Mouse (Mus musculus): Measurements from ENCODE around the gene Wsb2. TPM values are rescaled to one million over a fixed set of nuclear protein-coding genes. Genes with fewer than 3 reads are reported as not detected.

The Wsb2 gene
- 88.9 and 98.0 TPM in 2 replicates for polyA plus RNA-seq (2014; fragmentation: Nextera tagmentation; extraction: Ambion mirVana)

GRCm38 (mm10) chr5:117357129-117357477 lies at the start of gene Wsb2:
Gene Wsb2 (plus strand): TSS chr5:117357304.
- WGBS: 0% methylated on average over 1 of the region's 54 CpGs
- peak within 1 kb of the TSS; percentile 86 for H3K4me2 ChIP-seq (replicated peaks; ENCODE audit: low read depth, low read length)
- H3K4me1 ChIP-seq (replicated peaks; ENCODE audit: control insufficient read depth, insufficient read depth, low read length): peaks cover 2% of the 10 kb centered on the region; the same call in 1 of the 2 replicates
- ATAC-seq (ENCODE audit: low FRiP score) (peak; percentile 80), DNase-seq (ENCODE audit: low spot score) (peak; percentile 81)
- H3K27me3 ChIP-seq (ENCODE audit: control insufficient read depth, insufficient read depth, low read length): no peaks in the 10 kb centered on the region
- H3K36me3 ChIP-seq (ENCODE audit: control insufficient read depth, insufficient read depth, low read length): no peaks in the 10 kb centered on the region
- peak within 1 kb of the TSS; percentile 93 for H3K4me3 ChIP-seq (ENCODE audit: low read depth, low read length)
- H3K9me3 ChIP-seq (ENCODE audit: control insufficient read depth, low read length): no peaks in the 10 kb centered on the region
- peak within 1 kb of the TSS; percentile 93 for H3K27ac ChIP-seq (ENCODE audit: low read depth, low read length)
- peak within 1 kb of the TSS; percentile 94 for H3K9ac ChIP-seq (ENCODE audit: low read depth, low read length)

GRCm38 (mm10) chr5:117307699-117308098 lies 49.4 kb upstream of the Wsb2 start:
- peak; percentile 76 for DNase-seq (ENCODE audit: low spot score)

DNA sequence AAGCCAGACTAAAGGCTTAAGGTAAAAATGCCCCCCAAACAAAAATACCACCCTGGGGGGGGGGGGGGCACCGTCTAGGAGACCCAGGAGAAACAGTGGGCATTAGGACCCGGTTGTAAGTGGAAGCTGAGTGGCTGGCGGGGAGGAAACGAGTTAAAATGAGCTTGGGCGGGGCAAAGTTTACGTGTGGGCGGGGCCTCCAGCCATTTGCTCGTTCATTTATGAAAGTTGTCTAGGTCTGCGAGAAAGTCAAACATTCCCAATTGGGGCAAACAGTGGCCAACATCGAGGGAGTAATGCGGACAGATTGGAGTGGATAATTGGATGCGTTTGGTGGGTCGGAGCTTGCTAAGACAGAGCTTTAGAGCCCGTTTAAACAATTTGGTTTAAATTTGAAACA lies 43.7 kb upstream of the Wsb2 start:
- Histone ChIP-seq H3K4me3 (ENCODE audit: low read depth, low read length) (no peak overlapping the region), H3K9ac (ENCODE audit: low read depth, low read length) (no peak overlapping the region), H3K27ac (ENCODE audit: low read depth, low read length) (no peak overlapping the region), H3K36me3 (ENCODE audit: control insufficient read depth, insufficient read depth, low read length) (no peaks in the 10 kb centered on the region), H3K4me2 (replicated peaks; ENCODE audit: low read depth, low read length) (0 out of 2 replicates have a peak overlapping the region, but pooled peaks have one; percentile 2), H3K27me3 (ENCODE audit: control insufficient read depth, insufficient read depth, low read length) (peaks cover 4% of the 10 kb centered on the region; the same call in 1 of the 2 replicates), H3K9me3 (ENCODE audit: control insufficient read depth, low read length) (no peaks in the 10 kb centered on the region), H3K4me1 (replicated peaks; ENCODE audit: control insufficient read depth, insufficient read depth, low read length) (no peaks in the 10 kb centered on the region)
- WGBS: 28% methylated on average over 13 of the region's 14 CpGs
- DNase-seq (ENCODE audit: low spot score) (peak; percentile 46), ATAC-seq (ENCODE audit: low FRiP score) (no peak)

More at GRCm38 (mm10) chr5:117307699-117308098, 49.4 kb upstream of the Wsb2 start:
- Histone ChIP-seq H3K36me3 (ENCODE audit: control insufficient read depth, insufficient read depth, low read length) (no peaks in the 10 kb centered on the region), H3K4me2 (replicated peaks; ENCODE audit: low read depth, low read length) (no peak overlapping the region), H3K9ac (ENCODE audit: low read depth, low read length) (no peak overlapping the region), H3K4me3 (ENCODE audit: low read depth, low read length) (no peak overlapping the region), H3K27me3 (ENCODE audit: control insufficient read depth, insufficient read depth, low read length) (no peaks in the 10 kb centered on the region), H3K4me1 (replicated peaks; ENCODE audit: control insufficient read depth, insufficient read depth, low read length) (no peaks in the 10 kb centered on the region), H3K27ac (ENCODE audit: low read depth, low read length) (no peak overlapping the region), H3K9me3 (ENCODE audit: control insufficient read depth, low read length) (no peaks in the 10 kb centered on the region)
- no peak for ATAC-seq (ENCODE audit: low FRiP score)
- WGBS: 45% methylated on average over 11 of the region's 11 CpGs

GRCm38 (mm10) chr5:117313909-117314308 lies 43.2 kb upstream of the Wsb2 start:
- Histone ChIP-seq H3K4me2 (replicated peaks; ENCODE audit: low read depth, low read length) (0 out of 2 replicates have a peak overlapping the region, but pooled peaks have one; percentile 2), H3K27ac (ENCODE audit: low read depth, low read length) (no peak overlapping the region), H3K9me3 (ENCODE audit: control insufficient read depth, low read length) (no peaks in the 10 kb centered on the region), H3K4me3 (ENCODE audit: low read depth, low read length) (no peak overlapping the region), H3K9ac (ENCODE audit: low read depth, low read length) (no peak overlapping the region), H3K4me1 (replicated peaks; ENCODE audit: control insufficient read depth, insufficient read depth, low read length) (no peaks in the 10 kb centered on the region), H3K27me3 (ENCODE audit: control insufficient read depth, insufficient read depth, low read length) (peaks cover 4% of the 10 kb centered on the region; the same call in 1 of the 2 replicates), H3K36me3 (ENCODE audit: control insufficient read depth, insufficient read depth, low read length) (no peaks in the 10 kb centered on the region)
- no peak for ATAC-seq (ENCODE audit: low FRiP score)
- DNase-seq (ENCODE audit: low spot score): no peak
- 38% methylated on average over 10 of the region's 10 CpGs for WGBS

DNA sequence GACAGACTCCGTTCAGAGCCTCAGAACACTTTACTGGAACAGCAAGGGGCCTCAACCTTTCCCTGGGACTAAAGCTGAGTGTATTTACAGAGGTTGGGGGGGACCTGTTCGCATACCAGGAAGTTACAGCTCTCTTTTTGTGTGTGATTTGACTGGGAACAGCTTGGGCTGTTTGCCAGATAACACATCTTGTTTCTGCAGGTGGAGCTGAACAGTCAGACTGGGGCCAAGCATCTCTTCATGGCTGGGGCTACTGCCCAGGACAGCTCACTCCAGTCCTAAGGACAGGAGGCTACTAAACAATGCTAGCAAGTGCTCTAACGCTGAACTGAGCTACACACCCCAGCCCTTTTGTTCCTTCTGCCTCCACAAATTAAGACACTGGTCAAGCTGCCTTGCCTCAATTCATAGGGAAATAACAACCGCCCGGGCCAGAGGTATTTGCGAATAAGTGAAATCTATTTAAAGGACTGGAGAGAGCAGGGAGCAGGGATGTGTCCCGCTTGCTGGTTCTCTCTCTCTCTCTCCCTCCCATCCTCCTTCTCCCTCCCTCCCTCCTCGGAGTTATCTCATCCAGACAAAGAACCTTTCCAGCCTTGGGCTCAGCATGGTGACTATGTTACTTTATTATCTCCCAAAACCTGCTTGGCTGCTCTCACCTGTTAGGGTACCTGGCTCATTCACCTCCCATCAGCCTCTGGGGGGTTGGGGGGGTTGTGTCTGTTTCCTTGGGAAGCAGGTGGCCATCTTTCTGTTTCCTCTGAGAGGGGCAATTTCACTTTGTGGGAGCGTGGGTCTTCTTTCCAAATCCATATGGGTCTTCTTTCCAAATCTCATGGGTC lies 42.3 kb upstream of the Wsb2 start:
- no peak overlapping the region for H3K27ac ChIP-seq (ENCODE audit: low read depth, low read length)
- 13% methylated on average over 9 of the region's 9 CpGs for WGBS
- H3K4me3 ChIP-seq (ENCODE audit: low read depth, low read length): no peak overlapping the region
- ATAC-seq (ENCODE audit: low FRiP score) (no peak), DNase-seq (ENCODE audit: low spot score) (peak; percentile 33)
- H3K27me3 ChIP-seq (ENCODE audit: control insufficient read depth, insufficient read depth, low read length): peaks cover 6% of the 10 kb centered on the region; the same call in 1 of the 2 replicates
- H3K4me2 ChIP-seq (replicated peaks; ENCODE audit: low read depth, low read length): no peak overlapping the region
- no peak overlapping the region for H3K9ac ChIP-seq (ENCODE audit: low read depth, low read length)
- no peaks in the 10 kb centered on the region for H3K36me3 ChIP-seq (ENCODE audit: control insufficient read depth, insufficient read depth, low read length)
- no peaks in the 10 kb centered on the region; the same call in 1 of the 2 replicates for H3K4me1 ChIP-seq (replicated peaks; ENCODE audit: control insufficient read depth, insufficient read depth, low read length)
- H3K9me3 ChIP-seq (ENCODE audit: control insufficient read depth, low read length): no peaks in the 10 kb centered on the region

- peaks cover 14% of the 10 kb centered on the region; the same call in 1 of the 2 replicates for H3K27me3 ChIP-seq (ENCODE audit: control insufficient read depth, insufficient read depth, low read length)
Measured at GRCm38 (mm10) chr5:117318741-117319629, 38.1 kb upstream of the Wsb2 start, which contains the start of gene Vsig10. Gene Vsig10 (plus strand): TSS chr5:117319083.

DNA sequence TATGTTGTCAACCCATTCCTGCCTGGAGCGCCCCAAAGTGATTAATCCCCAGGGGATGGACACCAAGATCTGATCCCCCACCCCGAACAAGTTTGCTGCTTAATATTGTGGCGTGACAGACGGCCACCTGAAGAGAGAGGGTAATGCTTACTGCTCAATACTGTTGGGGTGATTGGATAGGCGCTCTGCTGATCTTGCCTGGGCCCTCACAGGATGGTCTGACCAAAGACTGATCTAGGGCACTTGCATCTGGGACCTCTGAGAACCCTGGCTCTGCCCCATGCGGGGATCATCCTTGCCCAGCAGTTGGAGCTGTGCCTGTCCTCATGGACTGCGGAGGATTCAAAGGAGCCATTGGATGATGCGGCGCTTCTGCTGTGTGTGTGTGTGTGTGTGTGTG lies 33.4 kb upstream of the Wsb2 start:
- no peak overlapping the region for H3K27ac ChIP-seq (ENCODE audit: low read depth, low read length)
- WGBS: 80% methylated on average over 9 of the region's 9 CpGs

More at GRCm38 (mm10) chr5:117318741-117319629, 38.1 kb upstream of the Wsb2 start, which contains the start of gene Vsig10:
- Histone ChIP-seq H3K4me1 (replicated peaks; ENCODE audit: control insufficient read depth, insufficient read depth, low read length) (no peaks in the 10 kb centered on the region; the same call in 1 of the 2 replicates), H3K4me3 (ENCODE audit: low read depth, low read length) (peak within 1 kb of the TSS; percentile 57), H3K9ac (ENCODE audit: low read depth, low read length) (peak within 1 kb of the TSS; percentile 77), H3K4me2 (replicated peaks; ENCODE audit: low read depth, low read length) (peak within 1 kb of the TSS; percentile 97), H3K9me3 (ENCODE audit: control insufficient read depth, low read length) (no peaks in the 10 kb centered on the region), H3K27ac (ENCODE audit: low read depth, low read length) (0 out of 2 replicates have a peak within 1 kb of the TSS, but pooled peaks have one; percentile 10), H3K36me3 (ENCODE audit: control insufficient read depth, insufficient read depth, low read length) (no peaks in the 10 kb centered on the region)
- DNase-seq (ENCODE audit: low spot score) (peak; percentile 76), ATAC-seq (ENCODE audit: low FRiP score) (peak; percentile 83)
- WGBS: under 1% methylated on average over 74 of the region's 81 CpGs

GRCm38 (mm10) chr5:117326408-117326807 lies 30.7 kb upstream of the Wsb2 start:
- Histone ChIP-seq H3K4me1 (replicated peaks; ENCODE audit: control insufficient read depth, insufficient read depth, low read length) (no peaks in the 10 kb centered on the region), H3K9ac (ENCODE audit: low read depth, low read length) (no peak overlapping the region), H3K27ac (ENCODE audit: low read depth, low read length) (no peak overlapping the region), H3K4me2 (replicated peaks; ENCODE audit: low read depth, low read length) (no peak overlapping the region), H3K9me3 (ENCODE audit: control insufficient read depth, low read length) (no peaks in the 10 kb centered on the region), H3K36me3 (ENCODE audit: control insufficient read depth, insufficient read depth, low read length) (no peaks in the 10 kb centered on the region), H3K4me3 (ENCODE audit: low read depth, low read length) (no peak overlapping the region), H3K27me3 (ENCODE audit: control insufficient read depth, insufficient read depth, low read length) (no peaks in the 10 kb centered on the region)
- ATAC-seq (ENCODE audit: low FRiP score) (no peak), DNase-seq (ENCODE audit: low spot score) (no peak)
- 80% methylated on average over 6 of the region's 6 CpGs for WGBS

More for the DNA sequence above, 33.4 kb upstream of the Wsb2 start:
- ATAC-seq (ENCODE audit: low FRiP score) (no peak), DNase-seq (ENCODE audit: low spot score) (no peak)
- Histone ChIP-seq H3K36me3 (ENCODE audit: control insufficient read depth, insufficient read depth, low read length) (no peaks in the 10 kb centered on the region), H3K9ac (ENCODE audit: low read depth, low read length) (no peak overlapping the region), H3K9me3 (ENCODE audit: control insufficient read depth, low read length) (no peaks in the 10 kb centered on the region), H3K4me3 (ENCODE audit: low read depth, low read length) (no peak overlapping the region), H3K27me3 (ENCODE audit: control insufficient read depth, insufficient read depth, low read length) (peaks cover 10% of the 10 kb centered on the region; the same call in 1 of the 2 replicates), H3K4me2 (replicated peaks; ENCODE audit: low read depth, low read length) (no peak overlapping the region), H3K4me1 (replicated peaks; ENCODE audit: control insufficient read depth, insufficient read depth, low read length) (no peaks in the 10 kb centered on the region; the same call in 1 of the 2 replicates)

Data from hindbrain, embryonic 11.5 days (tissue).